Mouse (Mus musculus): ENCODE results near the gene Ints3. TPM values are rescaled to one million over a fixed set of nuclear protein-coding genes. Genes with fewer than 3 reads are reported as not detected.
A peak's percentile ranks its signal among the peaks of the same experiment; 100 is the strongest.

The Ints3 gene
- total RNA-seq, 2 experiments from 2014 or later = 20.2 to 24.7 TPM

- no peak for ATAC-seq (replicated peaks; ENCODE audit: poor library complexity)
These were observed 41.5 kb downstream of the Ints3 start for GRCm38 (mm10) chr3:90391941-90392340.

GRCm38 (mm10) chr3:90391004-90391403, 42.4 kb downstream of the Ints3 start:
- no peak for ATAC-seq (replicated peaks; ENCODE audit: poor library complexity)

GRCm38 (mm10) chr3:90389511-90390490, 43.6 kb downstream of the Ints3 start, which contains the start of gene Slc27a3:
Gene Slc27a3, minus strand, starts transcription at chr3:90389938.
- no peak for ATAC-seq (replicated peaks; ENCODE audit: poor library complexity)

GRCm38 (mm10) chr3:90388726-90389510, 44.5 kb downstream of the Ints3 start:
- peak; percentile 18 for ATAC-seq (replicated peaks; ENCODE audit: poor library complexity)

- peak; percentile 12; the same call in 1 of the 2 replicates for ATAC-seq (replicated peaks; ENCODE audit: poor library complexity)
These were observed 45.2 kb downstream of the Ints3 start for GRCm38 (mm10) chr3:90388192-90388591.

GRCm38 (mm10) chr3:90387483-90387882, 45.9 kb downstream of the Ints3 start:
- peak; percentile 10; the same call in 1 of the 2 replicates for ATAC-seq (replicated peaks; ENCODE audit: poor library complexity)

GRCm38 (mm10) chr3:90386817-90387216, 46.6 kb downstream of the Ints3 start:
- ATAC-seq (replicated peaks; ENCODE audit: poor library complexity) = no peak

GRCm38 (mm10) chr3:90384851-90385375, 48.5 kb downstream of the Ints3 start:
- ATAC-seq (replicated peaks; ENCODE audit: poor library complexity) = no peak

- ATAC-seq (replicated peaks; ENCODE audit: poor library complexity) = peak; percentile 95
These were observed 49.7 kb downstream of the Ints3 start for GRCm38 (mm10) chr3:90383690-90384089.

GRCm38 (mm10) chr3:90381727-90382126, 51.7 kb downstream of the Ints3 start:
- no peak for ATAC-seq (replicated peaks; ENCODE audit: poor library complexity)

GRCm38 (mm10) chr3:90378496-90378895, 54.9 kb downstream of the Ints3 start:
- ATAC-seq (replicated peaks; ENCODE audit: poor library complexity) = no peak

GRCm38 (mm10) chr3:90376247-90376585, 57.2 kb downstream of the Ints3 start:
- no peak for ATAC-seq (replicated peaks; ENCODE audit: poor library complexity)

GRCm38 (mm10) chr3:90375562-90376246, 57.7 kb downstream of the Ints3 start:
- ATAC-seq (replicated peaks; ENCODE audit: poor library complexity) = no peak

GRCm38 (mm10) chr3:90374368-90374767, 59.1 kb downstream of the Ints3 start:
- no peak for ATAC-seq (replicated peaks; ENCODE audit: poor library complexity)

- ATAC-seq (replicated peaks; ENCODE audit: poor library complexity) = peak; percentile 95
These were observed 59.9 kb downstream of the Ints3 start for GRCm38 (mm10) chr3:90373432-90374028.

GRCm38 (mm10) chr3:90372817-90373216, 60.6 kb downstream of the Ints3 start:
- ATAC-seq (replicated peaks; ENCODE audit: poor library complexity) = no peak

- no peak for ATAC-seq (replicated peaks; ENCODE audit: poor library complexity)
These were observed 61.6 kb downstream of the Ints3 start for GRCm38 (mm10) chr3:90371857-90372256.

GRCm38 (mm10) chr3:90369041-90369440, 64.4 kb downstream of the Ints3 start:
- ATAC-seq (replicated peaks; ENCODE audit: poor library complexity) = no peak

- peak; percentile 57 for ATAC-seq (replicated peaks; ENCODE audit: poor library complexity)
These were observed 66.3 kb downstream of the Ints3 start for GRCm38 (mm10) chr3:90367001-90367632.

- ATAC-seq (replicated peaks; ENCODE audit: poor library complexity) = no peak; the same call in 1 of the 2 replicates
These were observed 71.1 kb downstream of the Ints3 start for GRCm38 (mm10) chr3:90362346-90362745.

All from megakaryocyte progenitor cell, adult 5-6 weeks (primary cell).